Mouse (Mus musculus): ENCODE measurements at regions not wholly inside any gene's neighbourhood (a gene's known extent, or its start where the extent isn't known, plus 50 kb on each side); places are given as distances from the start of the nearest gene placed in this dataset.

- TF ChIP-seq CTCF (IDR thresholded peaks at IDR 0.05; ENCODE audit: borderline replicate concordance, extremely low read depth, insufficient read depth, insufficient read length) (no peak), POLR2A (IDR thresholded peaks at IDR 0.05; ENCODE audit: borderline replicate concordance, extremely low read depth, insufficient read depth, insufficient read length, poor library complexity, severe bottlenecking) (no peak)
Measured at GRCm38 (mm10) chr15:72158505-72158904, 1675.9 kb upstream of the Gm6569 start.

Measured in brain, embryonic 14.5 days (tissue).